Mouse (Mus musculus) forebrain, embryonic 10.5 days (tissue): ENCODE measurements around the gene Galt. TPM values are rescaled to one million over a fixed set of nuclear protein-coding genes. Genes with fewer than 3 reads are reported as not detected.
"Not testable (repeated sequence)": the region's sequence is repeated elsewhere in the genome, so short reads cannot be mapped to it uniquely, and the experiment has no call there.

ENCODE experiments used
- DNase-seq: peaks from one replicate; pipeline ENCODE4 v3.0.0-alpha.2; 2017; ENCODE audit warnings: low spot score; ENCODE audit errors: extremely low spot score
- H3K27ac ChIP-seq: fragments of 300-500 bp; sonication (generic); 2 replicates; pipeline ENCODE4 v1.5.1; 2016; ENCODE audit warnings: mild to moderate bottlenecking
- H3K27me3 ChIP-seq: fragments of 300-500 bp; sonication (generic); 2 replicates; pipeline ENCODE4 v1.6.1; 2016; ENCODE audit warnings: mild to moderate bottlenecking; ENCODE audit not compliant: poor library complexity, severe bottlenecking
- H3K36me3 ChIP-seq: fragments of 300-500 bp; sonication (generic); replicated peaks from 2 replicates; pipeline ENCODE4 v1.6.1; 2016; ENCODE audit warnings: mild to moderate bottlenecking, moderate library complexity
- H3K4me1 ChIP-seq: fragments of 300-500 bp; sonication (generic); 2 replicates; pipeline ENCODE4 v1.6.1; 2016
- H3K4me3 ChIP-seq: fragments of 300-500 bp; sonication (generic); 2 replicates; pipeline ENCODE4 v1.5.1; 2016; ENCODE audit warnings: mild to moderate bottlenecking, moderate library complexity
- H3K9me3 ChIP-seq: fragments of 300-500 bp; sonication (generic); 2 replicates; pipeline ENCODE4 v1.6.1; 2016; ENCODE audit warnings: mild to moderate bottlenecking, moderate library complexity
- WGBS: fragments of 180-500 bp; shearing (Covaris S2); methylation state at CpG from one replicate; pipeline ENCODE4 v1.1.7; 2016; 5-methylcytosine and 5-hydroxymethylcytosine counted together
- polyA plus RNA-seq: library from polyadenylated mRNA; unstranded; fragments of >200 nt; fragmentation: Nextera tagmentation; extraction: Ambion mirVana; gene quantifications from 2 replicates; pipeline ENCODE4 v1.2.1, GENCODE M21; 2016

The Galt gene
- polyA plus RNA-seq, 1 experiment from 2014 or later = 23.6 TPM

DNA sequence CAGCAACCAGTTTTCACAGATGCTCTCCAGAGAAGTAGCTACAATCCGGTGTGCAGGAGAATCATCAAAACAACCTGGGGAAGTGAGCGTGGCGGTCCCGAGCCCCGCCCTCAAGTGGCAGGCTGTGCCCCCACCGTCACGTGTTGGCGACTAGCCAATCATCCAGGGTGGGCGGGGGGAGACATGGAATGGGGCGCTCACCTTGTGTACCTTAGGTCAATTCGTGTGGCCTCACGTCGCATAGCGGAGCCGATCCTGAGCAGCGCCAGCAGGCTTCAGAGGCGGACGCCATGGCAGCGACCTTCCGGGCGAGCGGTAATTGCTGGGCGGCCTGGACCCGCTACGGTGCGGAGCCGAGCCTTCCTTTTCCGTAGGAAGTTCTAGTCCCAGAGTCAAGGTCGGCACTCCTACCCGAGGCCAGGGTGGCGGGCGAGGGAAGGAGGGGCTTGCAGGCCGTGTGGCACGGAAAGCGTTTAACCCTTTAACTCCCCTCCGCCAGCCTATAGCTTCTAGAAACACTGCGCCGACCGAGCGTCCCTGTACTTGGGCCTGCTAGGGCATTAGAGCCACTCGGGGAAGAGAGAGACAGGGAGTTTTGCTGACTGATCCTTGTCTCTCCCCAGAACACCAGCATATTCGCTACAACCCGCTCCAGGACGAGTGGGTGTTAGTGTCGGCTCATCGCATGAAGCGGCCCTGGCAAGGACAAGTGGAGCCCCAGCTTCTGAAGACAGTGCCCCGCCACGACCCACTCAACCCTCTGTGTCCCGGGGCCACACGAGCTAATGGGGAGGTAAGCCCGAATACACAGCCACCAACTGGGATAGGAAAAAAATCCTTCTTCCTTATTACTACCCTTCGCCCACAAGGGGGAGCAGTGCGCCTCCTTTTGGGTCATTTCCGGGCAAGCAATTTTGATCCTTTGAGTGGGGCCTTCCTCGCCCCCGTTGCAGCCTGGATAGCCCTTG lies 594 bp downstream of the Galt start, which contains the start of gene Sigmar1:
Gene Sigmar1 (minus strand): TSS at position 820 of the 968 bp plus-strand sequence.
- DNase-seq = peak; percentile 85
- under 1% methylated on average over 57 of the region's 57 CpGs for WGBS
- Histone ChIP-seq H3K36me3 (peaks cover 12% of the 10 kb centered on the region), H3K27me3 (no peaks in the 10 kb centered on the region; the same call in 1 of the 2 replicates), H3K9me3 (no peaks in the 10 kb centered on the region), H3K4me1 (peaks cover 36% of the 10 kb centered on the region), H3K27ac (peak within 1 kb of the TSS; percentile 85), H3K4me3 (peak within 1 kb of the TSS; percentile 82)

DNA sequence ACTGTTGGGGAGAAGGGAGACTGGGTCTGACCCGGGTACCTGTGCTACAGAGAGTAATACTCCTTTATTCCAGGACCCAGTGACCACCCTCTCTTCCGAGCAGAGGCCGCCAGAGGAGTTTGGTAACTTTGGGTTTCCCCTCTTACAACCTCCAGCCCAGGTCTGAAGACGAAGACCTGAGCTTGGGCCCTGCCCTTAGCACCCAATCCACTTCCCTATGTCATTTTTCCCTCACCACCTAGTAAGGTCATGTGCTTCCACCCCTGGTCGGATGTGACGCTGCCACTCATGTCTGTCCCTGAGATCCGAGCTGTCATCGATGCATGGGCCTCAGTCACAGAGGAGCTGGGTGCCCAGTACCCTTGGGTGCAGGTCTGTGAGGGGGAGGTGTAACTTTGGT lies 1.4 kb downstream of the Galt start:
- Histone ChIP-seq H3K27ac (peak overlapping the region; percentile 85), H3K4me3 (peak overlapping the region; percentile 82), H3K27me3 (no peaks in the 10 kb centered on the region; the same call in 1 of the 2 replicates), H3K36me3 (peaks cover 12% of the 10 kb centered on the region), H3K4me1 (peaks cover 44% of the 10 kb centered on the region), H3K9me3 (no peaks in the 10 kb centered on the region)
- DNase-seq = no peak
- WGBS = 83% methylated on average over 8 of the region's 8 CpGs

DNA sequence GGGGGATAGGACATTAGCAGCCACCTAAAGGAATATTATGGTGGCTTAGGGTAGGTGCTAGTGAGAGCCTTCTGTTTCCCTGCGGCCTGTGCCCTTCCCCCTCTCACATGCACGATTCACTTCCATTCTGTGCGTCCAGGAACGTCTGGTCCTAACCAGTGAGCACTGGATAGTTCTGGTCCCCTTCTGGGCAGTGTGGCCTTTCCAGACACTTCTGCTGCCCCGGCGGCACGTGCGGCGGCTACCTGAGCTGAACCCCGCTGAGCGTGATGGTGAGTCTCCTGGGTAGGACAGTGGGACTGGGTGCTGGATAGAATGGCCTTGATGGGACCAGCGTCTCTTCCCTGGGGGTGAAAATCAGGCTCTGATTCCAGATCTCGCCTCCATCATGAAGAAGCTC lies 2.3 kb downstream of the Galt start:
- Histone ChIP-seq H3K9me3 (no peaks in the 10 kb centered on the region), H3K4me1 (peaks cover 53% of the 10 kb centered on the region), H3K27me3 (no peaks in the 10 kb centered on the region; the same call in 1 of the 2 replicates), H3K4me3 (no peak overlapping the region), H3K36me3 (peaks cover 12% of the 10 kb centered on the region), H3K27ac (no peak overlapping the region)
- DNase-seq = no peak
- 94% methylated on average over 13 of the region's 13 CpGs for WGBS

DNA sequence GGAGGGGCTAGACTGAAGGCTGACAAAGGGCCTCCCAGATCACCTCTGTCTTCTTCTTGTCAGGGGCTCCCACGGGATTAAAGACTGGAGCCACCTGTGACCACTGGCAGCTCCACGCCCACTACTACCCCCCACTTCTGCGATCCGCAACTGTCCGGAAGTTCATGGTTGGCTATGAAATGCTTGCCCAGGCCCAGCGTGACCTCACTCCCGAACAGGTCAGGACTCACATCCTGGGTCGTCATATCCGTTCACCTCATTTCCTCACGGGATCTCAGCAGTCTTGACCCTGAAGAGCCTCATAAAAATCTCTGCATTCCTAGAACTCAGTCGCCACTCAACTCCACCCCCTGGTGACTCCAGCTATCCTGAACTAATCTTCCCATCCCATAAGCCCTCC lies 3.0 kb downstream of the Galt start:
- Histone ChIP-seq H3K4me3 (no peak overlapping the region), H3K36me3 (peaks cover 12% of the 10 kb centered on the region), H3K4me1 (peaks cover 60% of the 10 kb centered on the region), H3K27me3 (no peaks in the 10 kb centered on the region), H3K27ac (no peak overlapping the region), H3K9me3 (no peaks in the 10 kb centered on the region)
- 86% methylated on average over 11 of the region's 11 CpGs for WGBS
- no peak for DNase-seq

DNA sequence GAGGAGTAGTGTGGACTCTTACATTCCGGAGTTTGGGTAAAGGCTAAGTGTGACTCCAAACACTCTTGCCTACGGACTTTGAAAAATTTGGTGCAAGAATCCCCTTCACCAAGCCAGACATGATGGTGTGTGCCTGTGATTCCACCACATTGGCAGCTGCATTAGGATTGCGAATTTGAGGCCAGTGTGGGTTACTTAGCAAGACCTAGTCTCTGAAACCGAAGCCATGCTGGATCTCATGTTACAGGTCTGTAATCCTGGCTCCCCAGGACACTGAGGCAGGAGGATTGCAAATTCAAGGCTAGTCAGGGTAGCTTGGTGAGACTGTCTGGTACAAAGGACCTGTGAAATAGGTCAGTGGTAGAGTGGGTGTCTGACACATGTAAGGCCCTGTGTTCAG lies 3.7 kb downstream of the Galt start:
- H3K9me3 ChIP-seq = no peaks in the 10 kb centered on the region
- H3K4me1 ChIP-seq = peaks cover 64% of the 10 kb centered on the region
- H3K36me3 ChIP-seq = peaks cover 12% of the 10 kb centered on the region
- H3K27me3 ChIP-seq = no peaks in the 10 kb centered on the region
- no peak overlapping the region for H3K4me3 ChIP-seq
- 87% methylated on average over 4 of the region's 4 CpGs for WGBS
- no peak overlapping the region for H3K27ac ChIP-seq
- no peak for DNase-seq

DNA sequence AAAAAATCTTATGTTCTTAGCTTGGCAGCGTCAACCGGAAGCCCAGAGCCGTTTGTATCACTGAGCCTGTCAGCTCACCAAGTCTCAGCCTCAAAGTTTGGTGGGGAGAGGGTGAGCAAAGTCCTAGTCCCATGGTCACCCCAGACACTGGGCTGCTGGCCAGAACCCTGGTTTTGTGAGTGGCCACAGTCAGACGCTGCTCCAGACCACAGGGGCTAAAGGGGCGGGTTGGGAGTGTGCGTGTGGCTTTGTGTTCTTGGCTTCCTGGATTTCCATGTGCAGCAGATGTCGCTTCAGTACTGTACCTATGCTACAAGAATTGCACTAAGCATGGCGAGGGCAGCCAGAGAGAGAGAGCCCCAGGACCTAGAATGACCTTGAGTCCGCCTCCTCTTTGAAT lies 4.2 kb downstream of the Galt start:
- H3K27ac ChIP-seq = peak overlapping the region; percentile 87; the same call in 1 of the 2 replicates
- DNase-seq = no peak
- 0 out of 2 replicates have a peak overlapping the region, but pooled peaks have one; percentile 53 for H3K4me3 ChIP-seq
- no peaks in the 10 kb centered on the region for H3K27me3 ChIP-seq
- WGBS = 90% methylated on average over 9 of the region's 9 CpGs
- peaks cover 64% of the 10 kb centered on the region for H3K4me1 ChIP-seq
- peaks cover 12% of the 10 kb centered on the region for H3K36me3 ChIP-seq
- H3K9me3 ChIP-seq = no peaks in the 10 kb centered on the region

DNA sequence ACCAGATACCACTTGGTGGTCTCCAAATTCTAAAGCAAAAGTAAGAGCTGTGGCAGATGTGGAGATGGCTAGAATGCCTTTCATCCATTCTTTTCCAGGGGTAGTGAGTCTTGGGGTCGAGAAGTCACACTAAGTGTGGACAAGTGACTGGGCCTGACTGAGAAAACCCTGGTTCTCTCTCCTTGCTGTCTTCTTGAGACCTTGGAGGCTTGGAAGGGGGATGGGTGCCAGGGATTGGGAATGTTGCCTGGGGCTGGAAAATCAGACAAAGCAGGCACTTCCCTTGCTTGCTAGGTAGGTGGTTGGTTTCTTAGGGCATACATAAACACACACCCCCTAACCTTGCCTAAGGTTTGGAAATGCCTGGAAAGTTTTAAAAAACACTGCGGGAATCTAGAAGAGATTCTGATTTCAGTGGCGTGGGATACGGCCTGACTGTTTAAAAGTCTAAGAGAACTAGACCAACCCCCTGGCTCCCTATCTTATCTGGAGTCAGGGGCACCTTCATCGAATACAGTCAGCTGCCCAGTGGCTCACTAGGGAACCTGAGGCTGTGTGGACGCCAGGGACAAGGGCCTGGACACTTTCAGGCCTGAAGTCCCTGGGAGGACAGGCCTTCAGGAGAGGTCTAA lies 4.7 kb downstream of the Galt start:
- H3K4me3 ChIP-seq = peak overlapping the region; percentile 53
- peak overlapping the region; percentile 87 for H3K27ac ChIP-seq
- H3K36me3 ChIP-seq = peaks cover 12% of the 10 kb centered on the region
- H3K4me1 ChIP-seq = peaks cover 62% of the 10 kb centered on the region
- no peaks in the 10 kb centered on the region for H3K27me3 ChIP-seq
- no peaks in the 10 kb centered on the region for H3K9me3 ChIP-seq
- DNase-seq = no peak
- 41% methylated on average over 6 of the region's 6 CpGs for WGBS

DNA sequence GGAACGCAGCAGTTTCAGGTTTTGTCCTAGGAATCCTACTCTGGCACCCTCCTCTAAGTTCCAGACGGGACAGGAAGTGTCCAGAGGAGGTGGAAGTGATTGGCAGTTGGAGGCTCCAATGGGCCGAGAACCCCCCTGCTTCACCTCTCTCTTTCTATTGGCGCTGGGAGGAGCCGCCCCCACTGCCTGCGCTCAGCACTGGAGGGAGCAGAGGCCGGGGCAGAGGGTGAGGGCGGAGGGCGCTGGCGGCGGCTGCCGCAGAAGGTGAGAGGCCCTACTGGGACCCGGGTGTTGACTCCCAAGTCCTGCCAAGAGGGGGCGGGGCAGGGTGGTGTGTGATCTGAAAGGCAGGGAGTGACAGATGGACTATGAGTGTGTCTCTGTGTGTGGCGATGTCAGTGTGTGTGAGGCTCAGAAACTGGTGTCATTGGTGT lies 5.3 kb downstream of the Galt start:
- Histone ChIP-seq H3K27me3 (no peaks in the 10 kb centered on the region), H3K4me1 (peaks cover 57% of the 10 kb centered on the region)
- peak; percentile 85 for DNase-seq

DNA sequence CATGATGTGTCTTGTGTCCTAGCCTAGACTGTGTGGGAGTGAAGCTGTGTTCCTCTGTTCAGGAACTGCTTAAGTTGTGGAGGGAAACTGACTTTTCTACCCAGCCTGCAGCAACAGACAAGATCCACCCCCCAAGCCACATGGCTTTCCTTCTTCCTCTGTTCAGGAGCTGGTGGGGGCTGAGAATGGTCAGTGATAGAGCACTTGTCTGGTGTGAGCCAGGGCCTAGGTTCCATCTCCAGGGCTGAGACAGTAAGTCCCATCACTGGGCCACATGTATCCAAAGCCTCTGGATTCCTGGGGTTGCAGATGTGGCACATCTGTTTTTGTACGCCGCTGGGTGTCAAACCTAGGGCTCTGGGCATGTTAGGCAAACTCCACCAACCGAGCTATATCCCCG lies 5.9 kb downstream of the Galt start:
- DNase-seq = no peak
- no peaks in the 10 kb centered on the region for H3K27me3 ChIP-seq
- peaks cover 51% of the 10 kb centered on the region for H3K4me1 ChIP-seq
- no peaks in the 10 kb centered on the region for H3K9me3 ChIP-seq
- peak overlapping the region; percentile 53 for H3K4me3 ChIP-seq
- peaks cover 12% of the 10 kb centered on the region for H3K36me3 ChIP-seq
- peak overlapping the region; percentile 87 for H3K27ac ChIP-seq
- 90% methylated on average over 4 of the region's 4 CpGs for WGBS

More for the DNA sequence above, 5.3 kb downstream of the Galt start:
- Histone ChIP-seq H3K9me3 (no peaks in the 10 kb centered on the region), H3K36me3 (peaks cover 12% of the 10 kb centered on the region), H3K27ac (peak overlapping the region; percentile 87), H3K4me3 (peak overlapping the region; percentile 53)
- WGBS = under 1% methylated on average over 15 of the region's 15 CpGs

DNA sequence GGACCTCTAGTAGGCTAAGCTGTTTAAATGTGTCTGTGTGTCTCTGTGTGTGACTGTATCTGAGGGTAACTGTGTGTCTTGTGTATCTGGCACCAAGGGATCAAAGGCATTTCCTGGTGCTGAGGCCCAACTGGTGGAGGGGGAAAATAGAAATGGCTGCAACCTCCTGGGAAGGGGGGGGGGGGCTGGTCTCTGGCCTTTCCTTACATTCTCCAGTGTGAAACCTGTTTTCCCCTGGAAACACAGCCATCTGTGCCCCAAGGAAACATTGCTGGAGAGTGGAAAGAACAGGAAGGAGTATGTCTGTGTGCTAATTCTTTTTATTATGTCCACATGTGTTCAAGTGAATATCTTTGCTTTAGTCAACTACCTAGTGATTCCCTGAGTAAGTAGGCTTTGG lies 6.7 kb downstream of the Galt start:
- no peak for DNase-seq
- peaks cover 43% of the 10 kb centered on the region for H3K4me1 ChIP-seq
- H3K9me3 ChIP-seq = no peaks in the 10 kb centered on the region
- peak overlapping the region; percentile 53 for H3K4me3 ChIP-seq
- peak overlapping the region; percentile 87 for H3K27ac ChIP-seq
- no peaks in the 10 kb centered on the region for H3K27me3 ChIP-seq
- peaks cover 13% of the 10 kb centered on the region for H3K36me3 ChIP-seq

DNA sequence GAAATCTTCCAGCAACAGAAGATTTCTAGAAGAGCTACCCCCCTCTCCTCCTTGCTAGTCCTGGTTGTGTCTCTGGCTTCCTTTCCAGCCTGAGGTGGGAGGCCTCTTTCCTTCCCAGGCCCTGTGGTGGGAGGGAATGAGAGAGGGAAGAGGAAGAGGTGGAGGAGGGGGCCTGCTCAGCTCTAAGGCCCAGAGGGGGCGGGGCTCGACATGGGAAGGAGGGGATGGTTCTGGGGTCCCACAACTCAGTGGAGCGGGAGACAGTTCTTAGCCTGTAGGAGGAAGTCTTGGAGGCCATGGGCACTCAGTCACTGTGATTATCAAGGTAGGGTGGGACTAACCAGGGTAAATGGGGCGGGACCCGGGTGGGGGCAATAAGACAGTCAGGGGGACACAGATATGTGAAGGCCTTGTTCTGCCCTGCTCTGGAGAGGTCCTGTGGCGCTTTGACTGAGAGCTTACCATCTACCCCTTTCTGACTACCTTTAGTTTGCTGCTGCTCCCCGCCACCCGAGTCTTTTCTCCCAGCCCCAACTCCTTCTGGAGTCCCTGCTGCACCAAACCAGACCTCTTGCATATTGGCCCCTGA lies 7.2 kb downstream of the Galt start:
- peak; percentile 30 for DNase-seq
- H3K4me3 ChIP-seq = peak overlapping the region; percentile 53
- H3K4me1 ChIP-seq = peaks cover 43% of the 10 kb centered on the region
- peaks cover 16% of the 10 kb centered on the region for H3K36me3 ChIP-seq
- no peaks in the 10 kb centered on the region for H3K9me3 ChIP-seq
- H3K27ac ChIP-seq = peak overlapping the region; percentile 87
- WGBS = 33% methylated on average over 8 of the region's 8 CpGs
- no peaks in the 10 kb centered on the region for H3K27me3 ChIP-seq

DNA sequence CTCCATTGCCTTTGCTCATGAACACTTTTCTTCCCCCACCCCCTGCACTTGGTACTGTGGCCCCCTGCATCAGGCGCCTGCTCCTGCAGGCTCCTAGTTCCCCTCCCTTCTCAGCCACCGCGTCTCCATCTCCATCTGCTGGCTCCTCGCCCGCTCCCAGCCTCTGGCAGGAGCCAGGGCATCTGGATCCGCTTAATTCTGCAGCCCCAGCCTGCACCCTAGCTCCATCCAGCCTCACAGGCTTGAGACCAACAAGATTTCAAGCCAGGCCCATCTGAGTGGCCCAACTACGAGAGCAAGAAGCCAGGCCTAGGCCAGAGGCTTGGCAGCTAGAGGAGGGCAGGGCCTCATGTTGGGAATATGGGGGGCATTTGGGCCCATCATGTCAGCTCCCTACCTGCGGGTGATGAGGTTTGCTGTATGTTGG lies 7.7 kb downstream of the Galt start:
- H3K4me1 ChIP-seq = peaks cover 43% of the 10 kb centered on the region
- 41% methylated on average over 8 of the region's 8 CpGs for WGBS
- peaks cover 15% of the 10 kb centered on the region for H3K36me3 ChIP-seq
- peak overlapping the region; percentile 53 for H3K4me3 ChIP-seq
- not testable (repeated sequence) for H3K9me3 ChIP-seq, DNase-seq, H3K27me3 ChIP-seq
- H3K27ac ChIP-seq = peak overlapping the region; percentile 87
